Mouse (Mus musculus) granulocyte monocyte progenitor cell, adult 5-6 weeks (primary cell): Measurements from ENCODE around the gene Olfr1274-ps. TPM values are rescaled to one million over a fixed set of nuclear protein-coding genes. Genes with fewer than 3 reads are reported as not detected.
"Not testable (repeated sequence)": the region's sequence is repeated elsewhere in the genome, so short reads cannot be mapped to it uniquely, and the experiment has no call there.

Experiments used
- ATAC-seq: replicated peaks from 2 replicates; pipeline ENCODE4 v1.8.0; 2016; ENCODE audit warnings: mild to moderate bottlenecking, moderate TSS enrichment, inconsistent platforms; ENCODE audit not compliant: poor library complexity, severe bottlenecking
- total RNA-seq, 2 experiments: library from RNA; stranded (forward) in 1 of 2; stranded (reverse) in 1 of 2; fragments of 200-712, 200-1000 nt in 1 of 2; fragments of >200 nt in 1 of 2; fragmentation: Nextera tagmentation in 1 of 2; gene quantifications; 2 replicates each; pipeline ENCODE4 v1.2.3; 2014 to 2017

The Olfr1274-ps gene
- total RNA-seq (2014; fragmentation: Nextera tagmentation): not detected in 2 replicates
- not detected in 2 replicates for total RNA-seq (2017)

DNA sequence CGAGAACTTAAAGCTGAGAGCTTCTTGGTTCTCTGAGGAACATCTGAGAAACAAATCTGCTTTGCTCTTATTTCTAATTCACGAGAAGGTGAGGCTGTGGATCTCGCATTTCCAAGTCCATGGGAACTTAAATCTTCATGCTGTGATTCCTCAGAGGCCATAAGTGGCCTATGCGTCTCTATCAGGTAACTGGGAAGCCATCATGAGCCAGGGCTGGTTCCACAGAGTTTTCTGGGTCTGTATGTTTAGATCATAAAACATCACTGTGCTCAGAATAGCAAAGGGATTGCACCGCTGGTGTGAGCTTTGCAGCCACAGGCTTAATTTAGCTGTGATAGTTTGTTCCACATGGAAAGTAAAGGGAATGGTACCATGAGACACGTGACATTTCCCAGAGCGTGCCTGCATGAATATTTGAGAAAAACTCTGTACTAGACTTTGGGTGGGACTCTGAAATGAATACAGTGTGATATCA, at the start of gene Olfr1274-ps:
TSS of gene Olfr1274-ps (plus strand) at position 51 of the 475 bp plus-strand sequence.
- not testable (repeated sequence) for ATAC-seq

DNA sequence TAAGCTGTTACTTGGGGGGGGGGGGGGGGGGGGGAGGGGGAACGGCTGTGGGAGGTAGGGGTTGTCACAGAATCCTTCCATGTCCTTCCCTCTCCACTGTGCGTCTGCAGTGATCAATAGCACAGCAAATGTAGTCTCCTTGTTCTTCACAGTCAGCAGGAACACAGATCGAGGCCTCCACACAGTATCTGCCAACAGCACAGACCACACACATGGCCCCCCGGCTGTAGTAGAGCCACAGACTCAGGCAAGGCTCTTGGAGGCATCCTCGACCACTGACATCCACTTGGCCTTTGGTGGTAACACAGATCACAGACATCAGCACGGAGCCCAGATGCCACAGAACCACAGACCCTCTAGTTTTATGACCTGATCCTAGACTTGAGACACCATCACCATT, 47.4 kb upstream of the Olfr1274-ps start:
- ATAC-seq: not testable (repeated sequence)

DNA sequence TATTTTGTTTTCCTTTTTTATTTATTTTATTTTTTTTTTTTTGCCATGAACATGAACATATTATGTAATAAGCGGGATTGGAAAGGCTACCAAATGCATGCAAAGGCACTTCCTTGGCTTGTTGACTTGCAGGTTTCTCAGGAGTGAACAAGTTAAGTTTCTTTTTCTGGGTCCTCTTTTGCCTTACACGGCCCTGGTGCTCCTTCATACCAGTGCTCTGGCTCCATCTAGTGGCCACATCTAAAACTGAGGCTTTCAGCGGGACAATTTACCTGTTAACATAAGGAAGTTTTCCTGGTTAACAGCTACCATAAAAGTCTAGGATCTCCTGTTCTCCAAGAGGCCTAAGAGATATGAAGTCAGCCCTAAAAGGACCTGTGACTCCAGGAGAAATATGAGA, 46.9 kb upstream of the Olfr1274-ps start:
- ATAC-seq: peak; percentile 91

DNA sequence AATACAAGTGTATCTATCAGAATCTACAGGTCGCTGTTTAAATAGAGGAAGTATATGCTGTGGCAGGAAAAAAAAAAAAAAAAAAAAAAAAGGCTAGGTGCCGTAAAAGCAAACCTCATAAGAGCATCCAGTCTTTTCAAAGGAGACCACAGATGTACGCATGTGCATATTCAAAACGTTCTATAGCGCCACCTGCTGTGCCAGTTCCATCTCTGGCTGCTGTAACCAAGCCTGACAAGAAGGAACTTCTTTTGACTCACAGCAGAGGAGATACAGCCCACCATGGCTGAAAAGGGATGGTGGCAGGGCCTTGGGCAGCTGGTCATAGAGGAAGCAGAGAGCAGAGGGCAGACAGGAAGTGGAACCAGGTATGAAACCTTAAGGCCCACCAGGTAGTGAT, 39.3 kb upstream of the Olfr1274-ps start:
- ATAC-seq: peak; percentile 95

DNA sequence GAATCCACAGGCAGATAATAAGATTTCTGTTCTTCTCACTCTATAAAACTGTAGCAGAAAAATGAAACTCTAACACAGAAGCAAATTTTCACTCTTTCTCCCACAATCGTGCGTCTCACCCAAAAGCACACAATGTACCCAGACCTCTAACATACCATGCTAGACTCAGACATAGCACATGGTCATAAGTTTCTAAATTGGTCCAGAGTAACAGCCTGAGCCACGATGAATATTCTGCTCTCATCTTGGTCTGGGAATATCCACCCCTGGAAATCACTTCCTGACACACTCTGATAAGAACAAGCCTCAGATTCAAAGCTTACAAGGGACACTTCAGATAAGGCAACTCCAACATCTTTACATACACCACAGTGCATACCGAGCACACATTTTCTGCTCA, 38.3 kb upstream of the Olfr1274-ps start:
- ATAC-seq: not testable (repeated sequence)

DNA sequence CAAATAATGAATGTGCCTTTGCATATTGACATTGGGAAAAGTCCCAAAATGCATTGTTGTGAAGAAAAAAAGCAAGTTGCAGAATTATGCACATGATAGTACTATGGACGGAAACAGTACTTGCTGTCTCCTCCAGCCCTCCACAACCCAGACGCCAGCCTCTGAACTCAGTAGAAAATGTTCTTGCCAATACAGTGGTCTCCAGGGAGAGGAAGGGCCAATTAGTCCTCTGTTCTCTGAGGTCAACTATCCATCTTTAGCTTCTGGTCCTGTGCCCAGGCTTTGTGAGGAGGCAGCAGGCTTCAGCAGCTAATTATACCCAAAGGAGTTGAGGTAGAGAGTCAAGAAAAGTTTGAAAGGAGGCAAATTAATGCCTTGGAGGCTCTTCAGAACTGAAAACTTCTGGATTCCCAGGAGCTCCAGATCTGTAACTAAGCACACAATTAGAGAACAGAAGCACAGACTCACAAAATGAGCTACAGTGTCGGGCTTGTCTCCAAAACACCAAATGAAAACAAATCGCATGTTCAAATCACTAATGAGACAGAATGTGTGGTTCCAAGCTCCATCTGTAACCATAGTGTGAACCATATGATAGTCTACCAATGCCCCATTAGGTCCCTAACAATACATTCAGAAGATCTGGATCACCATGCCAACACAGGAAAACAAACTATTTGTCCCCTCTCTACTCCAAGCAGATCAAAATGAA, 15.8 kb downstream of the Olfr1274-ps start:
- ATAC-seq: not testable (repeated sequence)

DNA sequence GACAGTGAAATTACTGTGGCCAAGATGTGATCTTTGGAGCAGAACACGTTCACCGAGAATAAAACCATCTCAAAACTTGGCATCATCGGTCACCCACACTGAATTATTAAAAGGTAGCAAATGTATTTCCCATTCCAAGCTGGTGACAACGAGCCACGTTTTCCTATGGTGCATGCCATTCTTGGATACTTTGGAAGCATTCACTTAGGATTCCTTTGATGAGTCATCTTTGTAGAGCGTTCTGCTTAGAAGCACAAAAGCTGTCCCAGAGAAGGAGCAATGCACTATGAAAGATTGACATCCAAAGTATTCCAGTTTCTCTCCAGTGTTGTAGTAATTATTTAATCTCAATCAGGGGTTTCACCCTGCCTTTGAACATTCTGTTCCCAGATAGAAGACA, 23.8 kb downstream of the Olfr1274-ps start:
- ATAC-seq: not testable (repeated sequence)

DNA sequence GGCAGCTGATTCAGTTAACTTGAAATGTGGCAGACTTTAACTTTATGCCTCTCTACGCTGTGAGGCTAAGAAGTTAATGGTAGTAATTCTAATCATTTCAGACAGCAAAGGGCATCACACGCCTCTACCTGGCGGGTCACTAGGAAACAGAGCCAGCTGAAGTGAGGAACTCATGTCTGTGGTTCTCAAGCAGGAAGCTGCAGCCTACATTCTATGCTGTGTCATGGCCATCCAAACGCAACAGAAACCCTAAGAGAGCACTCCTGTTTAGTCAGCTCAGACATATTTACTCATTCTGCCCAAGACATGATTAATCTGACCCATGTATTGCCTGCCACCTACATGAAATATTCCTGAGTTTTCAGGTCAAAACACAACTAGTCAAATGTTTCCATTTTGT, 26.5 kb downstream of the Olfr1274-ps start:
- not testable (repeated sequence) for ATAC-seq

DNA sequence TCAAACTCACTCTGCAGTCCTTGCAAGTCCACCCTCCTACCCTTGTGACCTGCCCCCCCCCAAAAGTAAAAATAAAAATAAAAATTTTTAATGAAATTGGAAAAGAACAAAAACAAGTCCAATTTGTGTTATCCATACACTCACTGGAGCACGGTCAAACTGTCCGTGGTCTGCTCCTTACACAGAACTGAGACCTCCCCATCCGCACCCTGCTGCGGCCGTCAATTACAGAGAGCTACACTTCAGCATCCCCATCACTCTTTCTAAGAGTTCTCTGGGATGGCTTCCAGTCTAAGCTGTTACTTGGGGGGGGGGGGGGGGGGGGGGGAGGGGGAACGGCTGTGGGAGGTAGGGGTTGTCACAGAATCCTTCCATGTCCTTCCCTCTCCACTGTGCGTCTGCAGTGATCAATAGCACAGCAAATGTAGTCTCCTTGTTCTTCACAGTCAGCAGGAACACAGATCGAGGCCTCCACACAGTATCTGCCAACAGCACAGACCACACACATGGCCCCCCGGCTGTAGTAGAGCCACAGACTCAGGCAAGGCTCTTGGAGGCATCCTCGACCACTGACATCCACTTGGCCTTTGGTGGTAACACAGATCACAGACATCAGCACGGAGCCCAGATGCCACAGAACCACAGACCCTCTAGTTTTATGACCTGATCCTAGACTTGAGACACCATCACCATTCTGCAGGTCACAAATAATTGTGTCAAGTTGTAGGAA, 30.7 kb downstream of the Olfr1274-ps start:
- not testable (repeated sequence) for ATAC-seq

DNA sequence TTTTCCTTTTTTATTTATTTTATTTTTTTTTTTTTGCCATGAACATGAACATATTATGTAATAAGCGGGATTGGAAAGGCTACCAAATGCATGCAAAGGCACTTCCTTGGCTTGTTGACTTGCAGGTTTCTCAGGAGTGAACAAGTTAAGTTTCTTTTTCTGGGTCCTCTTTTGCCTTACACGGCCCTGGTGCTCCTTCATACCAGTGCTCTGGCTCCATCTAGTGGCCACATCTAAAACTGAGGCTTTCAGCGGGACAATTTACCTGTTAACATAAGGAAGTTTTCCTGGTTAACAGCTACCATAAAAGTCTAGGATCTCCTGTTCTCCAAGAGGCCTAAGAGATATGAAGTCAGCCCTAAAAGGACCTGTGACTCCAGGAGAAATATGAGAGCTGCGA, 31.3 kb downstream of the Olfr1274-ps start:
- peak; percentile 93 for ATAC-seq

DNA sequence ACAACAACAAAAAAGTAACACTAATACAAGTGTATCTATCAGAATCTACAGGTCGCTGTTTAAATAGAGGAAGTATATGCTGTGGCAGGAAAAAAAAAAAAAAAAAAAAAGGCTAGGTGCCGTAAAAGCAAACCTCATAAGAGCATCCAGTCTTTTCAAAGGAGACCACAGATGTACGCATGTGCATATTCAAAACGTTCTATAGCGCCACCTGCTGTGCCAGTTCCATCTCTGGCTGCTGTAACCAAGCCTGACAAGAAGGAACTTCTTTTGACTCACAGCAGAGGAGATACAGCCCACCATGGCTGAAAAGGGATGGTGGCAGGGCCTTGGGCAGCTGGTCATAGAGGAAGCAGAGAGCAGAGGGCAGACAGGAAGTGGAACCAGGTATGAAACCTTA, 39.0 kb downstream of the Olfr1274-ps start:
- peak; percentile 91 for ATAC-seq

DNA sequence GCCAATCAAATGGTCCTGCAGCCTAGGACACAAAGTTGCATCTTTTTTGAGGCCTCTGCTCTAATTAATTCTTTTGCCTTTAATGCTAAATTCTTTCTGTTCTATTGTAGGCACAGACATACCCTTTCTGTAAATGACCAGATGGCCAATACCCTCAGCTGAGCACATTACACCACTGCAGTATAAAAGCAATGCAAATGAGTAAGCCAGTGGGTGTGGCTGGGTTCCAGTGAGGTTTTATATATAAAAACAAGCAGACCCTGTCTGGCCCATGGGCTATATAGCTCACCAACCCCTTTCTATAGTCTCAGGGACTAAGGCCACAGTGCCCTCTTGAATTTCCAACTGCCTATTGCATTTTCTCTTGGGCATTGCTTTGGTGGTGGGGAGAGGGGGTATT, 41.7 kb downstream of the Olfr1274-ps start:
- ATAC-seq: not testable (repeated sequence)

DNA sequence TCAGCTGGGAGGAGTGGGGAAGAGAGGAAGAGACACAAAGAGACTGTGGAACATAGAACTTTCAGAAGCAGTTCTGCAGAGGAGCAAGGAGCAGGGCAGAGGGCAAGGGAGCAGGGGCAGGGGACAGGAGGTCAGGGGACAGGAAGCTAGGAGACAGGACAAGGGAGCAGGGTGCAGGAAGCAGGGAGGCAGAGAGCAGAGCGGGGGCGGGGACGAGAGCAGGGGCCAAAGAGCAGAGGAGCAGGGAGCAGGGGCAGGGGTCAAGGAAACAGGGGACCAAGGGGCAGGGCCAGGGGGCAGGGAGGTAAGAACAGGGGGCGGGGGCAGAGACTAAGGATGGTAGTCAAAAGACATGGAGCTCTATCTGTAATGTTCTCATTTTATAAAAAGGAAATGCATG, 43.3 kb downstream of the Olfr1274-ps start:
- ATAC-seq: not testable (repeated sequence)

DNA sequence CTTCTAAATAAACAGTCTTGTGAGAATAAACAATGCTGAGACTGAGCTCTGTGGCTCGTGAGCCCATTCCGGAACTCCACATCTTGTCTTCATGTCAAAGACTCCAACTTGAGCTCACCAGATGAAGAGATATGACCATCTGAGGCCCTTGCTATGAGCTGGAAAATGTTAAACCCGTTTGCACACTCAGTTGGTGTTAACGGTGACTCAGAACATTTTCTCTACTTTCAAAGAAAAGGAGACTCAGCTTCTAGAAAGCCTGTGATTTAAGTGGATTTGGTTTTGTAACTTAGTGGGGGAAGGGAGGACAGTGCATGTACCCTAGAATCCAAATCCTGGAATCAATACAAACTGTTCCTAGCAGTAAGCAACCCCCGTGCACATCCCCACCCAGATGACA, 45.3 kb downstream of the Olfr1274-ps start:
- no peak for ATAC-seq

DNA sequence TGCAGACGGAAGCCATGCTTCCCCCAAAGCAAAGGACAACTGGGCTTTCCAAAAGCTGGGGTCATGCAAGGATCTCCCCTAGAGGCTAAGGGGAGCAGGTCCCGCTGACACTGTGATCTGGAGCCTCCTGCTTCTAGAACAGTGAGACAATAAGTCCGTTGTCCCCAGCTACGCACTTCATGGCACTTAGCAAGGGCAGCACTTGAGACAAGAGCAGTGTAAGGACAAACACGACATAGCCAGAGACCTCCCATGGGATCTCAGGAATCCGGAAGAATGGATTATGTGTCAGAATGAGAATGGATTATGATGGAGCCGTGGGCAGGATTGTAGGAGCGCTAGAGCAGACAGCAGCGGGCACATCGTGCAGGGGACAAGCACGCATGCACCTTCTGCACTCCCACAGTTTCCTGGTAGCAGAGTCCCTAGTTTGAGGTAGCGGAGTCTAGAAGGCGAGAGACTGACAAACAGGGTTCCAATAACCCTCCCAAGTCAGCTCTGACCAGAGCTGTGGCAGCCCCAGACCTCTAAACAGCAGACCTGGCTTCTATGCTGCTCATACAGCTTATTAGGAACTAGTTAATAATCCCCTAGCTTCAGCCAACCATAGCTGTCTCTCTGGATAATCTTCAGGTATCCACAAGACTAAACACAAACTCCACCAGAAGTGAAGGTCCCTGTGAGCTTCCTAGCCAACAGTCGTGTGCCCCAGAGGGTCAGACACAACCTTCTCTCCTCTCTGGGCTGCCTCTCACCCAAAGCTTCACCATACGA, 50.7 kb downstream of the Olfr1274-ps start:
- ATAC-seq: no peak

DNA sequence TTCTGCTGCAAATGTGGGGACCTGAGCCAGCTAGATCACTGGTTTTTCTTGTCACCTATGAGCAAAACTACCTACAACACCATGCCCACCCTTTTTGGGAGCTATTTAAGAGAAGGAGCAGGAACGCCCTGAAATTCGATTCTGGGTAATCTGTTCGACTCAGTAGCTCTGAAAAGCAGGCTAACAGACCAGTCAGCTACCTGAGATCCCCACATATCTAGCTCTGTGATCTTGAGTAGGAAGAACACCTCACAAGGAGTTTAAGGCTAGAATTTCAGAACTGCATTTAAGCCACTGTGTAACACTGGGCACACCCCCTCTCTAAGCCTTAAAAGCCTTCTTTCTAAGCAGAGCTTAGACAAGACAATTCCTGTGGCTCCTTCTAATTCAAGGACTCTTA, 53.9 kb downstream of the Olfr1274-ps start:
- no peak for ATAC-seq

Other genes starting within 250 kb of the Olfr1274-ps start
- not detected in 2 replicates for gene Olfr1270, start 245.6 kb upstream of the Olfr1274-ps start, total RNA-seq (2014; fragmentation: Nextera tagmentation)
- gene Olfr1270, start 245.6 kb upstream of the Olfr1274-ps start, total RNA-seq (2017): not detected in 2 replicates
- gene Olfr1506, start 174.2 kb upstream of the Olfr1274-ps start, total RNA-seq (2014; fragmentation: Nextera tagmentation): not detected in 2 replicates
- gene Olfr1506, start 174.2 kb upstream of the Olfr1274-ps start, total RNA-seq (2017): not detected in 2 replicates
- gene Olfr142, start 141.1 kb upstream of the Olfr1274-ps start, total RNA-seq (2014; fragmentation: Nextera tagmentation): not detected in 2 replicates
- gene Olfr142, start 141.1 kb upstream of the Olfr1274-ps start, total RNA-seq (2017): not detected in 2 replicates
- gene Olfr1271, start 127.7 kb upstream of the Olfr1274-ps start, total RNA-seq (2014; fragmentation: Nextera tagmentation): not detected in 2 replicates
- gene Olfr1271, start 127.7 kb upstream of the Olfr1274-ps start, total RNA-seq (2017): not detected in 2 replicates
- not detected in 2 replicates for gene Olfr1272, start 105.8 kb upstream of the Olfr1274-ps start, total RNA-seq (2014; fragmentation: Nextera tagmentation)
- not detected in 2 replicates for gene Olfr1272, start 105.8 kb upstream of the Olfr1274-ps start, total RNA-seq (2017)
- gene Gm13769, start 76.5 kb upstream of the Olfr1274-ps start, total RNA-seq (2014; fragmentation: Nextera tagmentation): not detected in 2 replicates
- gene Gm13769, start 76.5 kb upstream of the Olfr1274-ps start, total RNA-seq (2017): not detected in 2 replicates
- 14.5 and 15.0 TPM in 2 replicates for gene Ptprj, start 182.0 kb downstream of the Olfr1274-ps start, total RNA-seq (2014; fragmentation: Nextera tagmentation)
- gene Ptprj, start 182.0 kb downstream of the Olfr1274-ps start, total RNA-seq (2017): 13.3 and 15.9 TPM in 2 replicates